Mouse (Mus musculus) embryonic facial prominence, embryonic 12.5 days (tissue): ENCODE results near the gene Isca2. TPM values are rescaled to one million over a fixed set of nuclear protein-coding genes. Genes with fewer than 3 reads are reported as not detected.

Experiments used
- ATAC-seq: fragments of 200-750 bp; cut with Nextera tagmentation; 2 replicates; pipeline ENCODE4 v1.8.0; 2017; ENCODE audit not compliant: insufficient number of reproducible peaks, insufficient read depth, low FRiP score, low TSS enrichment
- H3K27ac ChIP-seq: fragments of 300-500 bp; sonication (generic); 2 replicates; pipeline ENCODE4 v1.5.1; 2016; ENCODE audit warnings: mild to moderate bottlenecking
- H3K27me3 ChIP-seq: fragments of 300-500 bp; sonication (generic); 2 replicates; pipeline ENCODE4 v1.6.1; 2016; ENCODE audit warnings: mild to moderate bottlenecking, moderate library complexity
- H3K36me3 ChIP-seq: fragments of 300-500 bp; sonication (generic); 2 replicates; pipeline ENCODE4 v1.6.1; 2016; ENCODE audit warnings: mild to moderate bottlenecking
- H3K4me1 ChIP-seq: fragments of 300-500 bp; sonication (generic); 2 replicates; pipeline ENCODE4 v1.6.1; 2016
- H3K4me2 ChIP-seq: fragments of 300-500 bp; sonication (generic); replicated peaks from 2 replicates; pipeline ENCODE4 v1.6.1; 2016; ENCODE audit warnings: mild to moderate bottlenecking, moderate library complexity
- H3K4me3 ChIP-seq: fragments of 300-500 bp; sonication (generic); 2 replicates; pipeline ENCODE4 v1.5.1; 2016; ENCODE audit warnings: mild to moderate bottlenecking
- H3K9ac ChIP-seq: fragments of 300-500 bp; sonication (generic); 2 replicates; pipeline ENCODE4 v1.6.1; 2016; ENCODE audit warnings: mild to moderate bottlenecking, moderate library complexity
- H3K9me3 ChIP-seq: fragments of 300-500 bp; sonication (generic); 2 replicates; pipeline ENCODE4 v1.6.1; 2016; ENCODE audit warnings: mild to moderate bottlenecking, moderate library complexity
- WGBS: fragments of 180-500 bp; shearing (Covaris S2); methylation state at CpG from one replicate; pipeline ENCODE4 v1.1.7; 2016; 5-methylcytosine and 5-hydroxymethylcytosine counted together
- polyA plus RNA-seq: library from polyadenylated mRNA; unstranded; fragments of >200 nt; fragmentation: Nextera tagmentation; extraction: Ambion mirVana; gene quantifications from 2 replicates; pipeline ENCODE4 v1.2.1, GENCODE M21; 2016

Gene Isca2
- polyA plus RNA-seq, 1 experiment from 2014 or later, result 147 TPM

GRCm38 (mm10) chr12:84805228-84805842 is 32.3 kb downstream of the Isca2 start:
- WGBS, result 52% methylated on average over 9 of the region's 9 CpGs
- Histone ChIP-seq H3K4me1 (peaks cover 18% of the 10 kb centered on the region; the same call in 1 of the 2 replicates), H3K27ac (no peak overlapping the region), H3K4me3 (no peak overlapping the region), H3K27me3 (no peaks in the 10 kb centered on the region), H3K9me3 (no peaks in the 10 kb centered on the region), H3K36me3 (no peaks in the 10 kb centered on the region), H3K9ac (no peak overlapping the region), H3K4me2 (no peak overlapping the region)
- ATAC-seq, result no peak; the same call in 1 of the 2 replicates

- 69% methylated on average over 1 of the region's 1 CpGs for WGBS
- no peaks in the 10 kb centered on the region for H3K27me3 ChIP-seq
- H3K4me1 ChIP-seq, result peaks cover 18% of the 10 kb centered on the region; the same call in 1 of the 2 replicates
- no peak overlapping the region for H3K9ac ChIP-seq
- no peak for ATAC-seq
- no peak overlapping the region for H3K4me2 ChIP-seq
- H3K4me3 ChIP-seq, result no peak overlapping the region
- H3K9me3 ChIP-seq, result no peaks in the 10 kb centered on the region
- no peak overlapping the region for H3K27ac ChIP-seq
- H3K36me3 ChIP-seq, result no peaks in the 10 kb centered on the region
Observed at GRCm38 (mm10) chr12:84806010-84806409, 33.0 kb downstream of the Isca2 start.

- no peak for ATAC-seq
- H3K27ac ChIP-seq, result no peak overlapping the region
- no peak overlapping the region for H3K4me2 ChIP-seq
- H3K4me3 ChIP-seq, result no peak overlapping the region
- H3K9me3 ChIP-seq, result no peaks in the 10 kb centered on the region
- no peak overlapping the region for H3K9ac ChIP-seq
- no peaks in the 10 kb centered on the region for H3K27me3 ChIP-seq
- peaks cover 18% of the 10 kb centered on the region; the same call in 1 of the 2 replicates for H3K4me1 ChIP-seq
- H3K36me3 ChIP-seq, result no peaks in the 10 kb centered on the region
- WGBS, result 50% methylated on average over 5 of the region's 5 CpGs
Observed at GRCm38 (mm10) chr12:84806726-84807125, 33.7 kb downstream of the Isca2 start.

- 82% methylated on average over 13 of the region's 13 CpGs for WGBS
- no peak overlapping the region for H3K4me2 ChIP-seq
Observed at GRCm38 (mm10) chr12:84807351-84807750, 34.3 kb downstream of the Isca2 start.

GRCm38 (mm10) chr12:84809033-84809432 is 36.0 kb downstream of the Isca2 start:
- H3K9me3 ChIP-seq, result no peaks in the 10 kb centered on the region
- H3K27ac ChIP-seq, result no peak overlapping the region
- H3K4me2 ChIP-seq, result no peak overlapping the region
- H3K4me3 ChIP-seq, result no peak overlapping the region
- 72% methylated on average over 6 of the region's 6 CpGs for WGBS
- peaks cover 18% of the 10 kb centered on the region; the same call in 1 of the 2 replicates for H3K4me1 ChIP-seq
- H3K9ac ChIP-seq, result no peak overlapping the region
- H3K36me3 ChIP-seq, result no peaks in the 10 kb centered on the region
- ATAC-seq, result no peak
- no peaks in the 10 kb centered on the region for H3K27me3 ChIP-seq

More at GRCm38 (mm10) chr12:84807351-84807750, 34.3 kb downstream of the Isca2 start:
- Histone ChIP-seq H3K27ac (no peak overlapping the region), H3K36me3 (no peaks in the 10 kb centered on the region), H3K9ac (no peak overlapping the region), H3K9me3 (no peaks in the 10 kb centered on the region), H3K4me1 (peaks cover 18% of the 10 kb centered on the region; the same call in 1 of the 2 replicates), H3K27me3 (no peaks in the 10 kb centered on the region), H3K4me3 (no peak overlapping the region)
- no peak for ATAC-seq

GRCm38 (mm10) chr12:84810810-84811209 is 37.8 kb downstream of the Isca2 start:
- Histone ChIP-seq H3K4me3 (no peak overlapping the region), H3K9ac (no peak overlapping the region), H3K27me3 (no peaks in the 10 kb centered on the region), H3K27ac (no peak overlapping the region), H3K4me2 (no peak overlapping the region), H3K9me3 (no peaks in the 10 kb centered on the region), H3K36me3 (no peaks in the 10 kb centered on the region), H3K4me1 (peaks cover 12% of the 10 kb centered on the region; the same call in 1 of the 2 replicates)
- ATAC-seq, result no peak
- 75% methylated on average over 1 of the region's 1 CpGs for WGBS

GRCm38 (mm10) chr12:84811510-84811909 is 38.5 kb downstream of the Isca2 start:
- ATAC-seq, result no peak
- WGBS, result 61% methylated on average over 4 of the region's 4 CpGs

GRCm38 (mm10) chr12:84812004-84812403 is 39.0 kb downstream of the Isca2 start:
- Histone ChIP-seq H3K27ac (no peak overlapping the region), H3K4me1 (0 out of 2 replicates have a peak, but pooled peaks cover 2% of the 10 kb centered on the region), H3K4me3 (no peak overlapping the region), H3K4me2 (no peak overlapping the region), H3K36me3 (no peaks in the 10 kb centered on the region), H3K9me3 (no peaks in the 10 kb centered on the region), H3K9ac (no peak overlapping the region), H3K27me3 (no peaks in the 10 kb centered on the region)
- ATAC-seq, result no peak
- WGBS, result 56% methylated on average over 3 of the region's 3 CpGs

More at GRCm38 (mm10) chr12:84811510-84811909, 38.5 kb downstream of the Isca2 start:
- peaks cover 7% of the 10 kb centered on the region; the same call in 1 of the 2 replicates for H3K4me1 ChIP-seq
- no peaks in the 10 kb centered on the region for H3K36me3 ChIP-seq
- H3K4me2 ChIP-seq, result no peak overlapping the region
- H3K27ac ChIP-seq, result no peak overlapping the region
- no peak overlapping the region for H3K4me3 ChIP-seq
- no peak overlapping the region for H3K9ac ChIP-seq
- no peaks in the 10 kb centered on the region for H3K9me3 ChIP-seq
- no peaks in the 10 kb centered on the region for H3K27me3 ChIP-seq

- Histone ChIP-seq H3K4me2 (no peak overlapping the region), H3K27me3 (no peaks in the 10 kb centered on the region), H3K4me1 (no peaks in the 10 kb centered on the region), H3K4me3 (no peak overlapping the region), H3K27ac (no peak overlapping the region), H3K36me3 (no peaks in the 10 kb centered on the region), H3K9ac (no peak overlapping the region), H3K9me3 (no peaks in the 10 kb centered on the region)
- ATAC-seq, result no peak
- WGBS, result 43% methylated on average over 7 of the region's 7 CpGs
Observed at GRCm38 (mm10) chr12:84813773-84814172, 40.7 kb downstream of the Isca2 start.

- ATAC-seq, result no peak
- 87% methylated on average over 3 of the region's 3 CpGs for WGBS
- Histone ChIP-seq H3K27ac (no peak overlapping the region), H3K4me3 (no peak overlapping the region), H3K27me3 (no peaks in the 10 kb centered on the region), H3K36me3 (no peaks in the 10 kb centered on the region), H3K4me2 (no peak overlapping the region), H3K4me1 (no peaks in the 10 kb centered on the region), H3K9me3 (no peaks in the 10 kb centered on the region), H3K9ac (no peak overlapping the region)
Observed at GRCm38 (mm10) chr12:84814663-84815325, 41.7 kb downstream of the Isca2 start.

- no peaks in the 10 kb centered on the region for H3K36me3 ChIP-seq
- ATAC-seq, result no peak
- 64% methylated on average over 4 of the region's 4 CpGs for WGBS
- no peak overlapping the region for H3K4me3 ChIP-seq
- H3K27ac ChIP-seq, result no peak overlapping the region
- no peak overlapping the region for H3K9ac ChIP-seq
- H3K4me2 ChIP-seq, result no peak overlapping the region
- H3K27me3 ChIP-seq, result no peaks in the 10 kb centered on the region
- no peaks in the 10 kb centered on the region for H3K4me1 ChIP-seq
- no peaks in the 10 kb centered on the region for H3K9me3 ChIP-seq
Observed at GRCm38 (mm10) chr12:84818496-84818895, 45.4 kb downstream of the Isca2 start.
